Mouse (Mus musculus) hematopoietic multipotent progenitor cell, adult 10-12 weeks (in vitro differentiated cells): ENCODE measurements around the gene Olfr498. TPM values are rescaled to one million over a fixed set of nuclear protein-coding genes. Genes with fewer than 3 reads are reported as not detected.

Experiments used
- polyA plus RNA-seq: library from polyadenylated mRNA; stranded (reverse); fragments of >175 nt; gene quantifications from 2 replicates; pipeline ENCODE4 v1.2.3, GENCODE M21; 2012; ENCODE audit warnings: low replicate concordance

Gene Olfr498
- polyA plus RNA-seq, result not detected in 2 replicates

DNA sequence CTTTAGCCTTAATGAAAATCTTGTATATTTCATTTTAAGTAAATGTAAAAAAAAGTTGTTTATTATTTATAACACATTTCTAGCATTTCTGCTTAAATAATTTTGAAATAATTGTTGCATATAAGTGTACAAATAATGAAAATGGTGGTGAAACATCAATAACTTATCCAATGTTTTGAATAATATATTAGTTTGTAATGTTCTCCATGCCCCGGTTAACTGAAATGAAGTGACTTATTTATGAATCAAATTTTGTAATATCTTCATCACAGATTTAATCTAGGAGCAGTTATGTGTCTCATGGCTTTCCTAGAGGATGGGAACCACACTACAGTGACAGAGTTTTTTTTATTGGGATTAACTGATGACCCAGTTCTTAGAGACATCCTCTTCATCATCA, at the start of gene Olfr498:
Olfr498 (plus strand) TSS at position 301 of the 400 bp plus-strand sequence.

DNA sequence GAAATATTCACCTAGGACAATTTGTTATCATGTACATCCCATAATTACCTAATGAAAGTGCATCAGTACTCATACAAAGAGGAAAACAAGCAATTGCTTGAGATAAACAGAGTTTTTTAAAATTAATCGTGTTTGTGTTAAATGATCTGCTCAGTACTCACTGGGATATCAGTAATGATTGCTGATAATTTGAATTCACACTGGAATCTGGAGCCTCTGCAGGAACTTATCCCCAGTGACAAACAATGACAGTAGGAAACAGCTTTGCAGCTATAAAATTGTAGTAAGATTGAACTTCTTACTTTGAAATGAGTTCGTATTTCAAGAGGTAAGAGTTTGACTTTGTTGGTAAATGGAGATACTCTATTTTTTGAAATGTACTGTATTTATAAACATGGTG, 45.0 kb upstream of the Olfr498 start, which contains the start of gene Olfr497:
Olfr497 (plus strand) TSS at position 301 of the 400 bp plus-strand sequence.

Other genes with a start within 250 kb of the Olfr498 start
- gene Olfr488, start 207.0 kb upstream of the Olfr498 start, polyA plus RNA-seq, result not detected in 2 replicates
- gene Olfr490, start 176.4 kb upstream of the Olfr498 start, polyA plus RNA-seq, result not detected in 2 replicates
- gene Olfr491, start 151.9 kb upstream of the Olfr498 start, polyA plus RNA-seq, result not detected in 2 replicates
- not detected in 2 replicates for gene Olfr492, start 141.7 kb upstream of the Olfr498 start, polyA plus RNA-seq
- not detected in 2 replicates for gene Olfr493, start 118.3 kb upstream of the Olfr498 start, polyA plus RNA-seq
- gene Olfr494, start 100.0 kb upstream of the Olfr498 start, polyA plus RNA-seq, result not detected in 2 replicates
- not detected in 2 replicates for gene Olfr495, start 72.2 kb upstream of the Olfr498 start, polyA plus RNA-seq
- not detected in 2 replicates for gene Olfr497, start 44.9 kb upstream of the Olfr498 start, polyA plus RNA-seq
- gene Olfr502, start 59.7 kb downstream of the Olfr498 start, polyA plus RNA-seq, result not detected in 2 replicates
- gene Olfr503, start 79.2 kb downstream of the Olfr498 start, polyA plus RNA-seq, result not detected in 2 replicates
- not detected in 2 replicates for gene Olfr504, start 100.5 kb downstream of the Olfr498 start, polyA plus RNA-seq
- gene Olfr506, start 145.5 kb downstream of the Olfr498 start, polyA plus RNA-seq, result not detected in 2 replicates
- not detected in 2 replicates for gene Olfr507, start 156.5 kb downstream of the Olfr498 start, polyA plus RNA-seq
- gene Olfr508, start 164.7 kb downstream of the Olfr498 start, polyA plus RNA-seq, result not detected in 2 replicates
- gene Olfr509, start 186.6 kb downstream of the Olfr498 start, polyA plus RNA-seq, result not detected in 2 replicates
- not detected in 2 replicates for gene Olfr510, start 201.1 kb downstream of the Olfr498 start, polyA plus RNA-seq
- gene Olfr512, start 248.0 kb downstream of the Olfr498 start, polyA plus RNA-seq, result not detected in 2 replicates